Mouse (Mus musculus): ENCODE results near the gene Ankmy2.

The Ankmy2 gene

DNA sequence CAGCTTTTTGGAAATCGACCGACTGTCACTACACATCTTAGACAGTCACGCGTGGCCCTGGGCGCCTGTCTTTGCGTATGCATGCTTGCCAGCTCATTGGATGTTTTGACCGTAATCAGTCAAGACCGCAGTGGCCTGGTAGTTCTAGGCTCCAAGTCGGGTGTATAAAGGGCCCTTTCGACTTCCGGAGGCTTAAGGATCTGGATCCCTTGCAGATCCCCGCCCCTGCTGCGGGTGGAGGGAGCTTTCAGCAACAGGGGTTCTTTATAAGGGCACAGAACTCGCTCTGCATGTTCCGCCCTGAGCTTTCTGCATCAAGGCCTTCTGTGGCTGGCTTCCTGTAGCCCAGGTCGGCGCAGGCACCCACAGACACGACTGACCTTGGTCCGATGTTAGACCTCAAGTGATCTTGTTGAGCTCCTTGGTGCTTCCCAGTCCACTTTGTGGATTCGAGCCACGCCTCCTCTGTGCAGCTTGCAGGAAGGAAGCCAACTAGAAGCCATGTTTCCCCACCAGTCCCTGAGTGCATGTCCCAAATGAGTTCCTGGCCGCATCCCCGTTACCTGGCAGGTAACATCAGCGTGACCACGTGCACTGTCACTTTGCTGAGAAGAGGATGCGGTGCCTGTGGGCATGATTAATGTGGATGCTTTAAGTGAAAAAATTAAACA lies 859 bp downstream of the Ankmy2 start, which contains the start of gene Bzw2:
Gene Bzw2, minus strand, starts transcription at position 443 of the 671 bp plus-strand sequence.
- peak; percentile 87 for DNase-seq (ENCODE audit: low read depth)

DNA sequence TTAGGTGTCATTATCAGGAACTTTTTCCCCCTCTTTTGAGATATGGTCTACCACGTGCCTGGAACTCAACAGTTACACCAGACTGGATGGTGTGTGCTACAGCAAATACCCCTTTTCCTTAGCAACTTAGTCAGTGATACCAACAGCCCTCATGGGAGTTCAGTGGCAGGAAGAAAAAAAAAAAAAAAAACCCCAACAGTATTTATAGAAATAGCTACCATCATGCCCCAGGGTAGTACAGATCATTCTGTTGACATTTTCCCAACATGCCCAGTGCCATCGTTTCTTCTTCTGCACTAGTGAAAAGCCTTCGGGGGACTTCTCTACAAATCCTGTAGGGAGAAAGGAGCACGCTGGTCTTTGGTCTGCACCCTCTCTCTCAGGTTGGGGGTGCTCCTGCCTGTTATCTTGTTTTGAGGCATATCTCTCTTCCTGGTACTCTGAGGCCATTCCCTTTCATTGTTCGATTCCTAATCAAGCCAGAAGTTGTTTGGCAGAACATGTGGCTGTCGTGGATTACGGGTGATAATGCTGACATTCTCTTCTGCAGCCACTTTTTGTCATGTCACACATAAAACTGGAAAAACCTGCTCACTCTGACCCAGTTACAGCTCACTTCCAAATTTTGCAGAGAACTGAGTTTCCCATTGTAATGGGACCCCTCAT lies 7.3 kb downstream of the Ankmy2 start:
- DNase-seq (ENCODE audit: low read depth): no peak

DNA sequence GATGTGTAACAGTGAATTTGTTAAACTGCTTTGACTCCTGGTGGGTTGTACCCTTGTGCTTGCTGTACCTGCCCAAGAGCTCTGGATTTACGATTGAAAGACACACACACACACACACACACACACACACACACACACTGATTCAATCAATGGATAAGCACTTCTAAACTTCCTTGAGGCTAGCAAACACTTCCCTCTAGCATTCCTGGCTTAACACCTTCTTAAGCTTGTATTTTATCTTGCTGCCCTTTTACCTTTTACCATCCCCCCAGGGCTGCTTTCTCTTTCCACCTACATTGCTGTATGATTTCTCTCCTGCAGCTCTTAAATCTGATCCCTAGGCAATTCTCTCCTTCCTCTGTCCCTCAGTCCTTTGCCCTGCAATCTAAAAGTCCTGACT lies 8.4 kb downstream of the Ankmy2 start:
- DNase-seq (ENCODE audit: low read depth): no peak

- DNase-seq (ENCODE audit: low read depth): no peak
Observed at GRCm38 (mm10) chr12:36177227-36177626, 20.3 kb downstream of the Ankmy2 start.

- no peak for DNase-seq (ENCODE audit: low read depth)
Observed at GRCm38 (mm10) chr12:36182570-36182969, 25.7 kb downstream of the Ankmy2 start.

DNA sequence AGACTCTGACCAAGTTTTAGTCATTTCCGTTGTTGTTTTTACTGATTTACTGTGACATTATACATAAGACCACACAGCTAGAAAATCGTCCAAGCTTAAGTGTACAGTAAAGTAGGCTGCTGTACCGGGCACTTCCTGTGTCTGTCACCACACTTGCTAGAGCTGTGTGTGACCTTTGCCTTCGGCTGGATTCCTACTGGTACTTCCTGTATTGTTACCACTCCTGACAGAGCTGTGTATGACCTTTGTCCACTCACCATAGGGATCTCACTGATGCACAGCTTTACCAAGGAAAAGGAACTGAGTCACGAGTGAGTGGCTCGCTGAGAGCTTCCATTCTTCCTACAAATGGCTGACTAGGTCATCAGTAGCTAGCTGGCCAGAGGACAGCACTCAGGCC lies 30.2 kb downstream of the Ankmy2 start:
- no peak for DNase-seq (ENCODE audit: low read depth)

GRCm38 (mm10) chr12:36189610-36190009 lies 32.7 kb downstream of the Ankmy2 start:
- DNase-seq (ENCODE audit: low read depth): no peak

DNA sequence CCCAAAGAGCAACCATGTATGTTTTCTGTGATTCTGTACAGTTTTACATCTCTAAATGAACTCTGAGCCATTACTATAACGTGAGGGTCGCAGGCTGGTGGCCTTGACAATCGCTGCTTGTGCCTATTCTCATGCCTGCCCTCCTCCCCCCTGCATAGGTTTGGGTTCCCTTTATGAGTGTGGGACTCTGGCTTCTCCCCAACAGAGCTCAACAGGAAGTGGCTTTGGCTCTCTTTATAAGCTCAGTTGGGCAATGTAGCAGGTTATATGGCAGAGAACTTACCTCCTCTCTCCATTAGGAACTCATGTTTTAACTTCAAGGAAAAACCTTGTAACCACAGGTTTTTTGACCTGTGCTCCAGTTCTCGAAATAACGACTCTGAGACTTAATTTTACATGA lies 33.4 kb downstream of the Ankmy2 start:
- DNase-seq (ENCODE audit: low read depth): peak; percentile 20

- no peak for DNase-seq (ENCODE audit: low read depth)
Observed at GRCm38 (mm10) chr12:36194976-36195375, 38.1 kb downstream of the Ankmy2 start.

DNA sequence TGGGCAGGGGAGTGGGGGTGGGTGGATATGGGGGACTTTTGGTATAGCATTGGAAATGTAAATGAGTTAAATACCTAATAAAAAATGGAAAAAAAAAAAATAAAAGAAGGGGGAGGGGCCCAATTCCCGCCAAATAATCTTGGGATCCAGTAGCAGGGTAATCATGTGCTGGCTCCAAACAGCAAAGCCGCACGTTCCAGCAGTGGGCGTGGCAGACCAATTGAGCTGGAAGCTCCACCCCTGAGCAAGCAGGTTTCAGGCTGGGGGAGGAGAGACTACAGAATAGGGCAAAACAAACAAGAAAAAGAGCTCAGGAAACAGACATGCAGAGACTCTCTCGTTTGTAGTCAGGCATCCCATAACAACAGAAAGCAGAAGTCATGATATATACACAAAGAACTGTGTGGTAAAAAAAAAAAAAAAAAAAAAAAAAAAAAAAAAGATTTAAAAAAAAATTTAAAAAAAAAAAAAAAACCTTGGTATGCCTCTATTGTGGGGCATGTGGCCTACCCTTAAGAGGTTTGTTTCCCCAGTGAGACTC lies 48.7 kb downstream of the Ankmy2 start:
- peak; percentile 43 for DNase-seq (ENCODE audit: low read depth)

DNA sequence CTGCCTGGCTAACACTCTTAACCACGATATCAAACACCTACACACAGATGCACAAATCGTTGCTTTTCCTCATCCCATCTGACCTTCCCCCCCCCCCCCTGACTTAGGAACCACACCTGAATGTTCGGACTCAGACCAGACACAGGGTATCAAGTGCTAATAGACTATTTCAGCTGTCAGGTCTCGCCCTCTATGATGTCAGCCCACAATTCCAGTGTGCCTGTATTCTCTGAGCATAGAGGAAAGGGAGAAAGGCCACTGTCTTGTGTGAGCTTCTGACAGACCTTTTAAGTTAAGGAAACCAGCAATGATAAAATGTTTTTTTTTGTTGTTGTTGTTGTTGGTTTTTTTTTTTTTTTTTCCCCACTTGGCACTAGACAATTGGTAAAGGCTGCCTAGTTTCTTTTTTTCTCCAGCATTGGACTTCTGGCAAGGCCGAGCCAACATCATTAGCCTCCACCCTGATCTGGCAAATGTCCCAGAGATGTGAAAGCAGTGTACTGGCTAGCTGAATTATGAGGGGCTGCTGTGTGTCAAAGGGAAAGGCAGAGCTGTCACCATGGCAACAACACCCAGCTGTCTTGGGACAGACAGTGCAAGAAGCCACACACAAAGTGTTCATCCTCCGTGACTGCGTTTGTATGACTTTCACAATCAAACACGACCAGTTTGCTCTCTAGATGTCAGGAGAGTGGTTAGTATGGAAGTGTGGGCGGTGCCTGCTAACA lies 50.3 kb downstream of the Ankmy2 start:
- no peak for DNase-seq (ENCODE audit: low read depth)

- no peak for DNase-seq (ENCODE audit: low read depth)
Observed at GRCm38 (mm10) chr12:36207800-36208148, 50.9 kb downstream of the Ankmy2 start.

GRCm38 (mm10) chr12:36208456-36208855 lies 51.5 kb downstream of the Ankmy2 start:
- DNase-seq (ENCODE audit: low read depth): no peak

DNA sequence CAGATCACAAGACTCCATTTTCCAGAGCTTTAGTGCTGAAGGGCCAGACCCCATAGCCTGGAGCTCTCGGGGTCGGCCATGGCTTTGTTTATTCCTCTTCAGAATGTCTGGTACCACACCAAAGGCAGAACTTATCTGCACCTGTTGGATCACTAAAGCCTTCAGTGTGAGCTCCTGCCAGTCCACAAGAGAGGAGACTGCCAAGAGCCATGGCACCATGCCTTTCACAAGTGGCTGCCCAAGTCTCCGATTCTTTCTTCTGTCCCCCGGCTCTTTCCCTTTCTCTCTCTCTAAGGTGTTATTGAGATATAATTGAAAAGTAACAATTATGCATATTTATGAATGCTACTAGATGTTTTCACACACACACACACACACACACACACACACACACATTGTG lies 53.2 kb downstream of the Ankmy2 start:
- DNase-seq (ENCODE audit: low read depth): no peak

- no peak for DNase-seq (ENCODE audit: low read depth)
Observed at GRCm38 (mm10) chr12:36214389-36215148, 57.7 kb downstream of the Ankmy2 start.

DNA sequence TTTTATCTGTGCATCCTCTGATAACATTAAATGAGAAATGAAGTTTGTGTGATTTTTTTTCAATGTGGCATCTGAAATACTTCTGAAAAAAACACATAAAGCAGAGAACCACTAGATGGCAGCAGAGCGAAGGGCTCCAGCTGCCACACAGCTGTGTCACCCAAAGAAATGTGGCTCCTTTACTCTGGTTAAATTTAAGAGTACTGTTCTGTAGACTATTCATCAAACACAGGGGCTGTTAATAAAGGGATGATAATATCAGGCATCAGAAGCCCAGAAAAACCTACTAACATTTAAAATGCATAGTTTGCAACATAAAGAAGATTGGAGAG lies 58.2 kb downstream of the Ankmy2 start:
- DNase-seq (ENCODE audit: low read depth): peak; percentile 83

GRCm38 (mm10) chr12:36216230-36216629 lies 59.3 kb downstream of the Ankmy2 start:
- DNase-seq (ENCODE audit: low read depth): peak; percentile 24

DNA sequence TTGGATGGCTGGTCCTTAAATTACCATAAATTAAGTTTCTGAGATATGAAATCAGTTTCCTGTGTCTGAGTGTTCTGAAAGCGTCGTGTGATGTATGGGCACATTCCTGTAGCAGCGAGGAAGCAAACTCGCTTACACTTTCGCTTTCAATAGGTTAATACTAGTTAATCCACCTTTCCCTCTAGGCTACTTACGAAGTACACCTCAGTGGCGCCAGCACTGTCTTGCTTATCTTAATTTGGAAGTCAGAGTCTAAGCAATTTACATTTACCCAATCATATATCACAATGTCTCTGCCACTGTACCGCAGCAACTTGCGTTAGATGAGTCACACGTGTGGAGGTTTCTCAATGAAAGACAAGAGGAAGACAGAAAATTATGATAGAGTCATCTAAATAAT lies 60.0 kb downstream of the Ankmy2 start:
- DNase-seq (ENCODE audit: low read depth): peak; percentile 64

DNA sequence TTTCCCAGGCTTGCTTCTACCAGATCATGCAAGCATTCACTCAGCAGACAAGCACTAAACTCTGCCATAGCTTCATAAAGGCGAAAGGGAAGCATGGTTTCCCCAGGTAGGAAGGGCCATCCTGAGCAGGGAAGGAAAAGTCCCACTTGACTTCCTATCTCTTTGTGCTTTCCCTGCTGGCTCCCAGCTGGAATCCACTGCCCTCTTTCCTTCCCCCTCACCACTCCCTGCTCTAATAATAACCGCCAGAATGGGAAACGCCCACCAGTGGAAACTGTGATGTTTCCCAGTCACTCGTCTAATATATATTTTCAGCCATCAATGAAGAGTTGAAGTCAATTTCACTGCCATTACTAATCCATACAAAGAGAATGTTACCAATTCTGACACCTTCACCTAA lies 67.5 kb downstream of the Ankmy2 start:
- DNase-seq (ENCODE audit: low read depth): no peak

DNA sequence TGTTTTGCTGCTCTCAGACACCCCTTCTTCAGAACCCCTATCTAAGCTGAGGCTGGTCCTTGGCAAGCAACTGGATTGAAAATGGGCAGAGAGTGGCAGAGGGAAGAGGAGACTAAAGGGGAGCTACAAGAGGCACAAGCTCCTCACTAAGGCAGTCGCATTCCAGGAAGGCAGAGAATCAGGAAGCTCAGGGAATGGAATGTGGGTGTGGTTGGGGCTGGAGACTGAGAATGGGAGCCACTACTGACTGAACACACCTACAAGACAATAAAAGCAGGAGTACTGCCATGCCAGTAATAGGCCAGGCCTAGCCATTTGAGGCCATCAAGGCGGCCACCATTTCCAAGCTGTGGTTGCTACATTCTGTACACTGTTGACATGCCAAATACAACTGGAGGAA lies 74.5 kb downstream of the Ankmy2 start:
- DNase-seq (ENCODE audit: low read depth): no peak

DNA sequence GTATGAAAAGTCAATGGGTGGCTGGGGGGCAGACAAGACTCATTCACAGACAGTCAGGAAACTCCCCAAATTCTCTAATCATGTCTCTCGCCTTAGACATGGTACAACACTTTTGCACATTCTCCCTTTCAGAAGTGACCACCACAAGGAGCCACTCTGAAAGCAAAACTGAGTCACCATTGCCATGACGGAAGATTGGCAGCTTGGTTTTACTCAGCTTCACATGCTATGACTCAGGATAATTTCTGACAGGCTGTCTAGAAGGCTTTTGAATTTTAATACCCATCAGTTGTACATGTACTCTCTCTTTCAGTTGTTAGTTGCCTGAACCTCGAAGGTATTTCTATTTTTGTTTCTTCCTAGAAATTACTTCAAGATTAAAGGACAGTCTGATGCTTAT lies 84.3 kb downstream of the Ankmy2 start:
- DNase-seq (ENCODE audit: low read depth): peak; percentile 23
